Mouse (Mus musculus) heart, adult 2 months (tissue): Measurements from ENCODE around the gene Fam25c.

ENCODE experiments used
- CTCF ChIP-seq: fragments of 200-600 bp; IDR thresholded peaks from 2 replicates; pipeline ENCODE4 v1.8.1; 2022; ENCODE audit warnings: antibody characterized with exemption, mild to moderate bottlenecking, moderate library complexity
- EP300 ChIP-seq: fragments of 200-500 bp; IDR thresholded peaks from 2 replicates; pipeline ENCODE4 v1.6.1; 2011; ENCODE audit warnings: low read depth, low read length, control low read depth; ENCODE audit not compliant: insufficient read depth

- TF ChIP-seq EP300 (no peak), CTCF (no peak)
These were observed 12.2 kb downstream of the Fam25c start for GRCm38 (mm10) chr14:34343078-34343477.
